Mouse (Mus musculus): ENCODE measurements around the gene Erfe. TPM values are rescaled to one million over a fixed set of nuclear protein-coding genes. Genes with fewer than 3 reads are reported as not detected.

The Erfe gene
- total RNA-seq, 2 experiments from 2014 or later: 0.16 to 0.38 TPM

GRCm38 (mm10) chr1:91413898-91414594 is 47.8 kb downstream of the Erfe start, which contains the start of gene Hes6:
Gene Hes6, minus strand, starts transcription at chr1:91414038.
- peak; percentile 50 to 62 for DNase-seq (ENCODE audit: extremely low spot score in 1 of 2, low spot score in 2 of 2)
- no peak for TF ChIP-seq CTCF (IDR thresholded peaks at IDR 0.05)
- intact Hi-C loops (cut with DNase I): no loop called here
- H3K4me3 ChIP-seq: peak within 1 kb of the TSS; percentile 84
- H3K27ac ChIP-seq: peak within 1 kb of the TSS; percentile 71

DNA sequence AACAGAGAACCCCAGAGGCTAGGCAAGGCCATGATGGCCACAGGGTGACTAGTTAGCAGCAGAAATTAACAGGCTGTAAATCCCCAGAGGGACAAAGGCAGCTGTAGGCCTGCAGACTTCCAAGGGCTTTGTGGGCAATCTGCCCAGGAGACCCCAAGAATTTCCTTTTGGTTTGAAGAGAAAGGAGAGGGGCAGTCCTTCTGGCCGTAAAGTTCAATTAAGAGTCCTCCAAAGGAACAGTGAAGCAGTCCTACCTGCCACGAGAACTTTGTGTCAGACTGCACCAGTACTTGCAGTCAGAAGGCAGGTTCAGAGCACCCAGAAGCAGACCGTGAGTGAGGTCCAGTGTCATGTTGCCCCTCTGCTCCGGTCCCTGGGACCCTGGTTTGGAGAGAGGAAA is 48.7 kb downstream of the Erfe start:
- intact Hi-C loops (cut with DNase I): no loop called here
- TF ChIP-seq CTCF (IDR thresholded peaks at IDR 0.05): no peak
- H3K27ac ChIP-seq: no peak overlapping the region
- H3K4me3 ChIP-seq: no peak overlapping the region
- no peak for DNase-seq (ENCODE audit: extremely low spot score in 1 of 2, low spot score in 2 of 2)

DNA sequence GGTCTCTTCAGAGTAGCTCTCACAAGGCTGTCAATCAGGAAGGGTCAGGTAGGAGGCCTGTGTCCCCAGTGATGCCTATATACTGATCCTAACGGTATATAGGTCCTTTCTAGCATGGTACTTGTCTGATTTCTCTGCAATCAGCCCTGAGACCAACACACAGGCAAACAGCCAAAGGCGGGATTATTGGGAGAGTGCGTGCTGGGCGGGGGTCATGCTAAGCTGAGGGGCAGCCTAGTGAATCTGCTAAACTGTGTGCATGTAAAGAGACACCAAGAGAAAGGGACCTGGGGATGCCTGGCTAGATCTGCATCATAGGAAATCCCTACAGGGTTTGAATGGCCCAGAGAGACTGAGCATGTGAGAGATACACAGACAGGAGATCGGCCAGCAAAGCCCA is 49.1 kb downstream of the Erfe start:
- no peak overlapping the region for H3K4me3 ChIP-seq
- no peak overlapping the region for H3K27ac ChIP-seq
- no peak for TF ChIP-seq CTCF (IDR thresholded peaks at IDR 0.05)
- no peak for DNase-seq (ENCODE audit: extremely low spot score in 1 of 2, low spot score in 2 of 2)
- intact Hi-C loops (cut with DNase I): no loop called here

DNA sequence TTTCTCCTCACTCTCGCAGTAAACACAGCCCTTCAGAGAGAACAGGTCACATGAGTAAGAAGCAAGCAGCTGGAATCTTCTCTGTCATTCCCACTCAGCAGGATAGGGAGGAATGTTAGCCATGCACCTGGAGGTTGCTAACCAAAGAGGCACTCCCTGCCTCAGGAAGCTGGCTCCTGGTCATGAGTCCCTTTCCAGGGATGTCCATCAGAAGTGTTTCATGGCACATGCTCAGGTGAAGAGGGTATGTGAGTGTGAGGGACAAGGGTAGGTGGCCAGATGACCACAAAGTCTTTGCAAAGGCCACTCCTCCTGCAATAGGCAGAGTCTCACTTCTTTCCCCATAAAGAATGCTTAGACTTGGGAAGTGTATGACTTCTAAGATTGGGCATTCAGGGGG is 51.8 kb downstream of the Erfe start:
- no peak overlapping the region for H3K4me3 ChIP-seq
- DNase-seq (ENCODE audit: extremely low spot score in 1 of 2, low spot score in 2 of 2): no peak
- intact Hi-C loops (cut with DNase I): no loop called here
- no peak for TF ChIP-seq CTCF (IDR thresholded peaks at IDR 0.05)
- no peak overlapping the region for H3K27ac ChIP-seq

GRCm38 (mm10) chr1:91419862-91420600 is 53.8 kb downstream of the Erfe start:
- intact Hi-C loops (cut with DNase I): no loop called here
- no peak for TF ChIP-seq CTCF (IDR thresholded peaks at IDR 0.05)
- Histone ChIP-seq H3K27ac (no peak overlapping the region), H3K4me3 (no peak overlapping the region)
- no peak for DNase-seq (ENCODE audit: extremely low spot score in 1 of 2, low spot score in 2 of 2)

GRCm38 (mm10) chr1:91420601-91421065 is 54.4 kb downstream of the Erfe start:
- Histone ChIP-seq H3K27ac (no peak overlapping the region), H3K4me3 (no peak overlapping the region)
- TF ChIP-seq CTCF (IDR thresholded peaks at IDR 0.05): no peak
- intact Hi-C loops (cut with DNase I): no loop called here
- DNase-seq (ENCODE audit: extremely low spot score in 1 of 2, low spot score in 2 of 2): no peak

Other genes starting within 250 kb of the Erfe start
- not detected for gene Rbm44, start 221.3 kb upstream of the Erfe start, total RNA-seq (2021)
- gene Ramp1, start 186.6 kb upstream of the Erfe start, total RNA-seq (2021): 10 to 100 TPM; 52.6 to 53.0 TPM
- 10 to 100 TPM; 54.0 to 55.3 TPM for gene Ube2f, start 116.1 kb upstream of the Erfe start, total RNA-seq (2021)
- gene Scly, start 68.1 kb upstream of the Erfe start, total RNA-seq (2021): 10 to 100 TPM; 18.3 to 20.0 TPM
- gene Espnl, start 44.4 kb upstream of the Erfe start, total RNA-seq (2021): under 1 TPM; 0.25 to 0.30 TPM
- under 1 TPM in 1 of 2 experiments, not detected in 1; 0.14 TPM for gene Klhl30, start 15.4 kb upstream of the Erfe start, total RNA-seq (2021)
- 10 to 100 TPM; 59.8 to 64.8 TPM for gene Ilkap, start 32.4 kb downstream of the Erfe start, total RNA-seq (2021)
- 10 to 100 TPM; 13.4 to 14.6 TPM for gene Hes6, start 47.6 kb downstream of the Erfe start, total RNA-seq (2021)
- 10 to 100 TPM; 24.8 to 54.6 TPM for gene Per2, start 92.9 kb downstream of the Erfe start, total RNA-seq (2021)
- gene Traf3ip1, start 128.2 kb downstream of the Erfe start, total RNA-seq (2021): 10 to 100 TPM; 15.8 to 16.5 TPM
- 10 to 100 TPM; 38.1 to 40.7 TPM for gene Asb1, start 174.1 kb downstream of the Erfe start, total RNA-seq (2021)